In genomic region chr1:153014431-153015186, GRCm38 (mm10) we compare ENCODE assay signal across 8 mouse cellular contexts. TPM values are rescaled to one million over a fixed set of nuclear protein-coding genes. Genes with fewer than 3 reads are reported as not detected.
DNase-seq lines count a peak whose midpoint lies in the region; ATAC-seq lines count a peak whose summit lies in the region.

No protein-coding gene starts in this region.

- no peak overlapping the region for H3K9ac ChIP-seq in neural tube, embryonic 11.5 days (ENCODE audit: low read length)
- no peak overlapping the region for H3K9ac ChIP-seq in heart, embryonic 11.5 days (ENCODE audit: low read depth, low read length)
- H3K9ac ChIP-seq in midbrain, embryonic 15.5 days = no peak overlapping the region

- ATAC-seq in neural tube, embryonic 11.5 days (ENCODE audit: insufficient read depth, low FRiP score, low TSS enrichment) = peak; percentile 24; the same call in 1 of the 2 replicates
- no peak for ATAC-seq in heart, embryonic 11.5 days (replicated peaks; ENCODE audit: insufficient number of reproducible peaks, low FRiP score, low TSS enrichment)
- ATAC-seq in midbrain, embryonic 15.5 days (replicated peaks) = peak; percentile 58

- no peaks in the 10 kb centered on the region for H3K27me3 ChIP-seq in neural tube, embryonic 11.5 days (ENCODE audit: control insufficient read depth, insufficient read depth, low read length)
- H3K27me3 ChIP-seq in heart, embryonic 11.5 days (ENCODE audit: control insufficient read depth, insufficient read depth, low read length) = no peaks in the 10 kb centered on the region
- H3K27me3 ChIP-seq in midbrain, embryonic 15.5 days (replicated peaks) = no peaks in the 10 kb centered on the region

- no peak overlapping the region for H3K4me3 ChIP-seq in neural tube, embryonic 11.5 days (ENCODE audit: low read depth, low read length)
- no peak overlapping the region for H3K4me3 ChIP-seq in heart, embryonic 11.5 days (ENCODE audit: low read depth, low read length)
- H3K4me3 ChIP-seq in midbrain, embryonic 15.5 days = no peak overlapping the region

- H3K4me1 ChIP-seq in neural tube, embryonic 11.5 days (ENCODE audit: control insufficient read depth, insufficient read depth, low read length) = peaks cover 21% of the 10 kb centered on the region
- 0 out of 2 replicates have a peak, but pooled peaks cover 2% of the 10 kb centered on the region for H3K4me1 ChIP-seq in heart, embryonic 11.5 days (ENCODE audit: control insufficient read depth, insufficient read depth, low read length)
- H3K4me1 ChIP-seq in midbrain, embryonic 15.5 days = peaks cover 34% of the 10 kb centered on the region

- no peak for DNase-seq in neural tube, embryonic 11.5 days (ENCODE audit: low spot score)
- no peak for DNase-seq in neural tube, embryonic 10.5 days (ENCODE audit: extremely low spot score, low spot score)
- DNase-seq in embryo, embryonic 10.5 days (ENCODE audit: low spot score) = peak; percentile 59
- peak; percentile 60 for DNase-seq in kidney, postnatal 10 days
- no peak for DNase-seq in testis, postnatal 14 days (ENCODE audit: low spot score)
- DNase-seq in left cerebral cortex, adult 9 months (ENCODE audit: low spot score in 2 of 2) = no peak

- H3K4me2 ChIP-seq in neural tube, embryonic 11.5 days (ENCODE audit: low read depth) = no peak overlapping the region
- no peak overlapping the region for H3K4me2 ChIP-seq in heart, embryonic 11.5 days
- H3K4me2 ChIP-seq in midbrain, embryonic 15.5 days = no peak overlapping the region; the same call in 1 of the 2 replicates

- H3K36me3 ChIP-seq in neural tube, embryonic 11.5 days (ENCODE audit: control insufficient read depth, insufficient read depth, low read length) = no peaks in the 10 kb centered on the region
- H3K36me3 ChIP-seq in heart, embryonic 11.5 days (ENCODE audit: control insufficient read depth, insufficient read depth, low read length) = no peaks in the 10 kb centered on the region
- no peaks in the 10 kb centered on the region for H3K36me3 ChIP-seq in midbrain, embryonic 15.5 days (replicated peaks)

- H3K9me3 ChIP-seq in neural tube, embryonic 11.5 days (ENCODE audit: control insufficient read depth, low read length) = no peaks in the 10 kb centered on the region
- no peaks in the 10 kb centered on the region for H3K9me3 ChIP-seq in heart, embryonic 11.5 days (replicated peaks; ENCODE audit: control insufficient read depth, low read length)
- no peaks in the 10 kb centered on the region for H3K9me3 ChIP-seq in midbrain, embryonic 15.5 days

- WGBS in neural tube, embryonic 11.5 days = 31% methylated on average over 14 of the region's 14 CpGs
- WGBS in heart, embryonic 11.5 days (ENCODE audit: insufficient replicate concordance) = 51% methylated on average over 14 of the region's 14 CpGs
- WGBS in midbrain, embryonic 15.5 days = 7% methylated on average over 14 of the region's 14 CpGs

- peak overlapping the region; percentile 72 for H3K27ac ChIP-seq in neural tube, embryonic 11.5 days (ENCODE audit: low read depth, low read length)
- H3K27ac ChIP-seq in heart, embryonic 11.5 days (ENCODE audit: low read depth, low read length) = 0 out of 2 replicates have a peak overlapping the region, but pooled peaks have one; percentile 7
- peak overlapping the region; percentile 70 for H3K27ac ChIP-seq in midbrain, embryonic 15.5 days

RNA-seq across cellular contexts. Expression of gene Nmnat2, which starts 59.8 kb away (rescaled TPM):
- 41.3 and 47.7 TPM in 2 replicates for polyA plus RNA-seq in neural tube, embryonic 11.5 days (2014; fragmentation: Nextera tagmentation; extraction: Ambion mirVana)
- 0.92 and 0.93 TPM in 2 replicates for polyA plus RNA-seq in heart, embryonic 11.5 days (2014; fragmentation: Nextera tagmentation; extraction: Ambion mirVana)
- polyA plus RNA-seq in midbrain, embryonic 15.5 days (2015; fragmentation: Nextera tagmentation; extraction: Ambion mirVana) = 95.1 and 98.5 TPM in 2 replicates

Comparison
In these comparisons a context has a peak if more than half of its experiments do, and no peak if none do; other contexts are left out.
1. DNase-seq: peak in embryo, embryonic 10.5 days (single experiment) and kidney, postnatal 10 days (single experiment); none in neural tube, embryonic 11.5 days (single experiment), neural tube, embryonic 10.5 days (single experiment), testis, postnatal 14 days (single experiment) and left cerebral cortex, adult 9 months (0 of 2).
2. H3K27ac ChIP-seq: peak in every context shown above with its lines; median percentile 72 in neural tube, embryonic 11.5 days; 70 in midbrain, embryonic 15.5 days; 7 in heart, embryonic 11.5 days.
3. RNA of gene Nmnat2, which starts 59.8 kb away (polyA plus RNA-seq): 95.1 to 98.5 TPM in midbrain, embryonic 15.5 days and 41.3 to 47.7 TPM in neural tube, embryonic 11.5 days; 0.92 to 0.93 TPM in heart, embryonic 11.5 days; every median in the first group is over 10 times any median in the second.